Mouse (Mus musculus) adipocyte (in vitro differentiated cells): ENCODE results near the gene Olfr297.

ENCODE experiments used
- DNase-seq: peaks from one replicate; pipeline ENCODE4 v3.0.0-alpha.2; 2016; ENCODE audit warnings: low spot score

Olfr297 gene

DNA sequence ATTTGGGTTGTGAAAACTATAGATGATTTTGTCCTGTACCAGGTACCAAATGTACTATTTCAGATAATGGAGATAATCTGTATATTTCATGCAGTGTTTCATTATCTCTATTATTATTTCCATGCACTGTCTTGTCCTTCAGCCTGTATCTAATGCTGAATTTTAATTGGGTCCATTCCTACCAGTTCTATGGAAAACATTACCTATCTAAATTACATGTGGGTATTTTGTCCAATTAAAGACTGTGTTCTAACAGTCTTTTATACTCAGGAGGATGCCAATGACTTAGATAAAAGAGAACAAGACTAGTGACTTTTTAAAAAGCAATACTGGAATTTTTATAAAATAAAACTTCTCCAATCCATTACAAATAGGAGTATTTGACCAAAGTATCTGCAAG is at the start of gene Olfr297:
TSS of gene Olfr297 (plus strand) at position 301 of the 400 bp plus-strand sequence.
- no peak for DNase-seq

DNA sequence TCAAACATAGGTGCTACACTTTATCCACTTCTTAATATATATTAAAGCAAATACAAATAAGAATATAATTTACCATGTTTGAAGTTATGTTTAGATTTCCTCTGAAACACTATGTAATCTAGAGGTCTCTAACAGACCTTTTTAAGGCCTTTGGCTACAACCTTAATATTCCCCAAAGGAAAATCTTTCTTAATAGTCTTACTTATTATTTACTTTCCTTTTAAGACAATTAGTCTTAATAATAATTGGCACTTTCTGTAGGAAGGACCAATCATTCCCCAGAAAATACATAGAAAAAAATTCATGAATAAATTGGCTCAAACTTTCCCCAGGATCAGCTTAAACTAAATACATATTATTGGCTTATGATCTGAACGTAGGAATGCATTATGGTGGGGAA is 27.4 kb upstream of the Olfr297 start, which contains the start of gene Olfr298:
TSS of gene Olfr298 (minus strand) at position 101 of the 400 bp plus-strand sequence.
- no peak for DNase-seq
